Mouse (Mus musculus): ENCODE results near the gene Cyp2a12. TPM values are rescaled to one million over a fixed set of nuclear protein-coding genes. Genes with fewer than 3 reads are reported as not detected.

The Cyp2a12 gene
- polyA plus RNA-seq, 1 experiment from 2014 or later = not detected

- H3K4me2 ChIP-seq (ENCODE audit: low read length) = no peak overlapping the region
- no peak overlapping the region for H3K27ac ChIP-seq (ENCODE audit: low read length)
- H3K36me3 ChIP-seq (ENCODE audit: control insufficient read depth, insufficient read depth) = no peaks in the 10 kb centered on the region
- no peaks in the 10 kb centered on the region for H3K27me3 ChIP-seq (replicated peaks; ENCODE audit: control insufficient read depth, insufficient read depth, low read length)
- no peaks in the 10 kb centered on the region for H3K9me3 ChIP-seq (ENCODE audit: control insufficient read depth, low read length)
- no peak for ATAC-seq
- 90% methylated on average over 2 of the region's 2 CpGs for WGBS
- H3K4me3 ChIP-seq (replicated peaks; ENCODE audit: low read length) = no peak overlapping the region
- H3K9ac ChIP-seq (replicated peaks; ENCODE audit: low read depth, low read length) = no peak overlapping the region
- no peaks in the 10 kb centered on the region for H3K4me1 ChIP-seq (replicated peaks; ENCODE audit: control insufficient read depth, insufficient read depth, low read length)
These were observed 52.7 kb downstream of the Cyp2a12 start for GRCm38 (mm10) chr7:27081625-27082024.

Other genes with a start within 250 kb of the Cyp2a12 start
- gene Cyp2g1, start 220.2 kb upstream of the Cyp2a12 start, polyA plus RNA-seq (2015; fragmentation: Nextera tagmentation; extraction: Ambion mirVana) = not detected in 2 replicates
- gene Cyp2a5, start 193.8 kb upstream of the Cyp2a12 start, polyA plus RNA-seq (2015; fragmentation: Nextera tagmentation; extraction: Ambion mirVana) = 0.29 and 0.41 TPM in 2 replicates
- gene Cyp2a22, start 89.7 kb upstream of the Cyp2a12 start, polyA plus RNA-seq (2015; fragmentation: Nextera tagmentation; extraction: Ambion mirVana) = not detected in 2 replicates
- 0.93 TPM in 1 of 2 replicates, not detected in the other for gene Cyp2f2, start 90.8 kb downstream of the Cyp2a12 start, polyA plus RNA-seq (2015; fragmentation: Nextera tagmentation; extraction: Ambion mirVana)
- gene Cyp2t4, start 124.6 kb downstream of the Cyp2a12 start, polyA plus RNA-seq (2015; fragmentation: Nextera tagmentation; extraction: Ambion mirVana) = 0.33 TPM in 1 of 2 replicates, not detected in the other
- 93.4 and 100 TPM in 2 replicates for gene Egln2, start 137.7 kb downstream of the Cyp2a12 start, polyA plus RNA-seq (2015; fragmentation: Nextera tagmentation; extraction: Ambion mirVana)
- 80.8 and 88.3 TPM in 2 replicates for gene Rab4b, start 149.8 kb downstream of the Cyp2a12 start, polyA plus RNA-seq (2015; fragmentation: Nextera tagmentation; extraction: Ambion mirVana)
- 0.78 TPM in 1 of 2 replicates, not detected in the other for gene Gm21983, start 152.0 kb downstream of the Cyp2a12 start, polyA plus RNA-seq (2015; fragmentation: Nextera tagmentation; extraction: Ambion mirVana)
- 8.3 and 10.4 TPM in 2 replicates for gene Mia, start 152.1 kb downstream of the Cyp2a12 start, polyA plus RNA-seq (2015; fragmentation: Nextera tagmentation; extraction: Ambion mirVana)
- 3.6 and 5.1 TPM in 2 replicates for gene BC024978, start 166.7 kb downstream of the Cyp2a12 start, polyA plus RNA-seq (2015; fragmentation: Nextera tagmentation; extraction: Ambion mirVana)
- gene Snrpa, start 167.2 kb downstream of the Cyp2a12 start, polyA plus RNA-seq (2015; fragmentation: Nextera tagmentation; extraction: Ambion mirVana) = 227 and 232 TPM in 2 replicates
- gene Itpkc, start 199.6 kb downstream of the Cyp2a12 start, polyA plus RNA-seq (2015; fragmentation: Nextera tagmentation; extraction: Ambion mirVana) = 6.2 and 6.4 TPM in 2 replicates
- gene Coq8b, start 203.9 kb downstream of the Cyp2a12 start, polyA plus RNA-seq (2015; fragmentation: Nextera tagmentation; extraction: Ambion mirVana) = 26.3 and 27.2 TPM in 2 replicates
- gene Numbl, start 229.4 kb downstream of the Cyp2a12 start, polyA plus RNA-seq (2015; fragmentation: Nextera tagmentation; extraction: Ambion mirVana) = 42.2 and 43.3 TPM in 2 replicates